Mouse (Mus musculus) heart, embryonic 13.5 days (tissue): ENCODE measurements around the gene Zfp369. TPM values are rescaled to one million over a fixed set of nuclear protein-coding genes. Genes with fewer than 3 reads are reported as not detected.

Source experiments
- ATAC-seq: fragments of 200-750 bp; cut with Nextera tagmentation; 2 replicates; pipeline ENCODE4 v1.8.0; 2017; ENCODE audit warnings: moderate TSS enrichment; ENCODE audit not compliant: insufficient number of reproducible peaks, low FRiP score, low TSS enrichment; ENCODE audit errors: extremely low read depth
- H3K27ac ChIP-seq: fragments of 300-500 bp; sonication (generic); replicated peaks from 2 replicates; pipeline ENCODE4 v1.5.1; 2015; ENCODE audit warnings: moderate library complexity, mild to moderate bottlenecking, inconsistent platforms
- H3K27me3 ChIP-seq: fragments of 300-500 bp; sonication (generic); replicated peaks from 2 replicates; pipeline ENCODE4 v1.6.1; 2015; ENCODE audit warnings: mild to moderate bottlenecking, inconsistent platforms
- H3K36me3 ChIP-seq: fragments of 300-500 bp; sonication (generic); 2 replicates; pipeline ENCODE4 v1.6.1; 2015; ENCODE audit warnings: mild to moderate bottlenecking, inconsistent platforms
- H3K4me1 ChIP-seq: fragments of 300-500 bp; sonication (generic); 2 replicates; pipeline ENCODE4 v1.6.1; 2015; ENCODE audit warnings: inconsistent platforms
- H3K4me2 ChIP-seq: fragments of 300-500 bp; sonication (generic); 2 replicates; pipeline ENCODE4 v1.6.1; 2015; ENCODE audit warnings: inconsistent platforms, mild to moderate bottlenecking, moderate library complexity
- H3K4me3 ChIP-seq: fragments of 300-500 bp; sonication (generic); 2 replicates; pipeline ENCODE4 v1.5.1; 2015; ENCODE audit warnings: moderate library complexity, mild to moderate bottlenecking, inconsistent platforms
- H3K9ac ChIP-seq: fragments of 300-500 bp; sonication (generic); 2 replicates; pipeline ENCODE4 v1.6.1; 2015; ENCODE audit warnings: inconsistent platforms, mild to moderate bottlenecking, moderate library complexity
- H3K9me3 ChIP-seq: fragments of 300-500 bp; sonication (generic); 2 replicates; pipeline ENCODE4 v1.6.1; 2016; ENCODE audit warnings: inconsistent platforms
- WGBS: fragments of 180-500 bp; shearing (Covaris S2); methylation state at CpG from one replicate; pipeline ENCODE4 v1.1.7; 2015; ENCODE audit warnings: mixed read lengths; 5-methylcytosine and 5-hydroxymethylcytosine counted together
- polyA plus RNA-seq: library from polyadenylated mRNA; unstranded; fragments of >200 nt; fragmentation: Nextera tagmentation; extraction: Ambion mirVana; gene quantifications from 2 replicates; pipeline ENCODE4 v1.2.1, GENCODE M21; 2015

The Zfp369 gene
- polyA plus RNA-seq, result 6.7 and 8.3 TPM in 2 replicates

DNA sequence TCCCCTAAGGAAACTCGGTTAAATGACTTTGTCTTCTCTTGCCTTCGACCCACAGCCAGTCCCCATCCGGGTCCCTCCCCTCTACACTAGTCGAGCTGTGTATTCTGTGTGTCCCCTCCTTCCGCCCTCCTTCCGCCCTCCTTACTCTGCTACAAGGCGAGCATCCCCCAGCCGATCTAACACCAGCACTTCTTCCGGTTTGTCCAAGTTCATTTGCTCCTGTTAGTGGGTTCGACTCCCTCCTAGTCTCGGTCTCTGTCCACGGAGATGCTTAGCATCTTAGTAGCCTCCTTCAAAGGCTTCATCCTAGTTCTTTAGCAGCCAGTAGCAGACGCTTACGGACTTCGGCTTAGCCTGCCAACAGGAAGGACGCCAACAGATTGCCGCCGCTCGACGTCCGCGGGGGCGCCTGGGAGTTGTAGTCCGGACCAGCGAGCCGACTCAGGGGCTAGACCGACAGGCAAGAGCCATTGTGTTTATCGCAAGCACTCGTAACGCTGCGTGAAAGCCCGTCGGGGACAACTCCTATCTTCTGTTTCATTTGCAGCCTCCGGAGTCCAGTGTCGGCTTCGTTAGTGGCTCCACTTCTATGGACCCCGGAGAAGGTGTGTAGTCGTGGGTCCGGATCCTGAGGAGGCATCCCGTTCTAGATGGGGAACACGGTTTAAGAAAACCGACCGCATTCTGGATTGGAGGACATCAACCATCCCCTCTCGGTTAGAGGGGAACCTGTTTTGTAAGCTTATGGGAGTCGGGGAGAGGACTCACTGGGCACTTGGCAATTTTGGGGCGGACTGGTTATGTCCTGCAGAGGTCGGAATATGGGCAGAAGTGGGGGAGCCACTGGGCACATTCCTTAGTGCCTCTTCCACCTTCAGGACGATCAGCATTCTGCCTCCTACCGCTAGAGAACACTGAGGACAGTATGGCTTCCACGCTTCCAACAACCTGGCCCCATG lies at the start of gene Zfp369:
Zfp369 (plus strand) TSS at position 432 of the 959 bp plus-strand sequence.
- peak within 1 kb of the TSS; percentile 84 for H3K4me2 ChIP-seq
- H3K9ac ChIP-seq, result peak within 1 kb of the TSS; percentile 88

DNA sequence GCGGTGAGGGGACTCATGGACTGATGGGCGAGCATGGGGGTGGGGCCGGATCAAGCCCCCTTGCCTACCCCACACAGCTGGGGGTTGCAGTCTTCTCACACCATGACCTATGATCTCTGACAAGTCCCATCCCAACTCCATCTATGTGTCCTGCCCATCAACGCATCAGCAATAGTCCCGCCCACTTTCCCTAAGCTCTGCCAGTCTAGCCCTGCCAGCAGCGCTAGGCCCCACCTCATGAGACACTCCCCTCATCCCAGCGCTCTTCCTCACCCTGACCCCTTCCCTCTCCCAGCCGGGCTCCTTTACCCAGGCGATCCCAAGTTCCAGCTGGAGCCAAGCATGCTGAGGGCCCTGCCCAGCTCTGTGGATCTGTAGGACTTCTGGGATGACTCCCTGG lies 41.4 kb upstream of the Zfp369 start:
- Histone ChIP-seq H3K4me2 (no peak overlapping the region), H3K4me1 (peaks cover 11% of the 10 kb centered on the region), H3K9me3 (no peaks in the 10 kb centered on the region), H3K36me3 (no peaks in the 10 kb centered on the region), H3K9ac (no peak overlapping the region), H3K27ac (no peak overlapping the region), H3K27me3 (no peaks in the 10 kb centered on the region), H3K4me3 (no peak overlapping the region)
- no peak for ATAC-seq
- WGBS, result 66% methylated on average over 9 of the region's 9 CpGs

More for the DNA sequence above, at the start of gene Zfp369:
- ATAC-seq, result peak; percentile 93
- Histone ChIP-seq H3K36me3 (peaks cover 42% of the 10 kb centered on the region), H3K27ac (peak within 1 kb of the TSS; percentile 88), H3K4me3 (peak within 1 kb of the TSS; percentile 74), H3K9me3 (no peaks in the 10 kb centered on the region; the same call in 1 of the 2 replicates), H3K4me1 (peaks cover 13% of the 10 kb centered on the region), H3K27me3 (no peaks in the 10 kb centered on the region)
- WGBS, result under 1% methylated on average over 50 of the region's 50 CpGs

DNA sequence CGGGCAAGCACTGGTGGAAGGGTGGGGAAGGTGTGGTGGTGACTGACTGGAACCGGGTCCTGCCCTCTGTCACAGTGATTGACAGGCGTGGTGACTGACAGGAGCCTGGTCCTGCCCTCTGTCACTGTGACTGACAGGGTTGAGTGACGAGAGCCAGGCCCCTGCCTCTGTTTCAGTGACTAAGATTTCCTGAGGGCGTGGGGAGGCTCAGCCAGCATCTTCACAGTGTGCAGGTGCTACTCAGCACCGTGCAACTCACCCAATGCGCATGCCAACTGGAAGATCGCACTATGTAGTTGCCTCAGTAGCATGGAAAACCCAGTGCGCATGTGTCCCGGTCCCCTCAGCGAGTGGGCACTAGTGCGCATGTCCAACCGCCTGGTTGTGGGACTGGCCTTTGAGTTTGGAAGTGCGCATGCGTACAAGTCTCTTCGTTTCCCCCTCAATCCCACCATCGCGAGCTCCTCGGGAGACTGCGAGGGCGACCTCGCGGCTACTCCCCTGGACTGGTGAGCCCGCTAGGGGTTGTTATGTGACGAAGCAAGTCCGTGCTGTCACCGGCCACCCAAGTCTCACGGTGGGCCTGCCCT lies 38.0 kb upstream of the Zfp369 start:
- Histone ChIP-seq H3K9ac (peak overlapping the region; percentile 87), H3K27me3 (no peaks in the 10 kb centered on the region), H3K4me3 (peak overlapping the region; percentile 89), H3K9me3 (peaks cover 2% of the 10 kb centered on the region; the same call in 1 of the 2 replicates), H3K36me3 (peaks cover 2% of the 10 kb centered on the region; the same call in 1 of the 2 replicates), H3K27ac (peak overlapping the region; percentile 94), H3K4me2 (peak overlapping the region; percentile 98), H3K4me1 (peaks cover 18% of the 10 kb centered on the region)
- WGBS, result 2% methylated on average over 28 of the region's 28 CpGs
- peak; percentile 85 for ATAC-seq

DNA sequence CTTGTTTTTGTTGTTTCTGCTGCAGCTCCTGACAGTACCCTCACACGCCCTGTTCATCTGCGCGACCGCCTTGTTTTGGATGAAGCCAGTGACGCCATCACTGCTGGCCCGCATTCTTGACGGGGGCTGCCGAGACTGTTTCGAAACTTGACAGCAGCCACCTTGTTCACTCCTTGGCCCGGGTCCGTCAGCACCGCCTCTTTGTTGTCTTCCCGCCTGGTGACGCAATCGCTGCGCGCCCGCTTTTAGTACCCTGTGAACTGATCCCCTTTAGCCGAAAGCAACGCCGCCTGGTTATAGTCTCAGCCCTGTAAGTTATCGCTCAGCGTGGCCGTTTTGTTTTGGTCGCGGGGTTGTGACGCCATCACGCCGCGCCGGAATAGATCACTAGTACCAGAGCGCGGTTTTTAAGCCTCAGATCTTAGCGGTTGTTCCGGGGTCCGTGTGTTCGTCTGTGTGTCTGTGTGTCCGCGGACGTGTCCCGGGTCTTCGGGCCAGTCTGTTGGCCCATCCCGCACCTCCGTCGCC lies 37.5 kb upstream of the Zfp369 start:
- H3K4me1 ChIP-seq, result peaks cover 18% of the 10 kb centered on the region
- no peaks in the 10 kb centered on the region for H3K27me3 ChIP-seq
- peaks cover 7% of the 10 kb centered on the region; the same call in 1 of the 2 replicates for H3K9me3 ChIP-seq
- WGBS, result under 1% methylated on average over 45 of the region's 45 CpGs
- peak overlapping the region; percentile 94 for H3K27ac ChIP-seq
- peak overlapping the region; percentile 98 for H3K4me2 ChIP-seq
- ATAC-seq, result peak; percentile 64
- H3K9ac ChIP-seq, result peak overlapping the region; percentile 87
- peaks cover 8% of the 10 kb centered on the region; the same call in 1 of the 2 replicates for H3K36me3 ChIP-seq
- H3K4me3 ChIP-seq, result peak overlapping the region; percentile 89

- Histone ChIP-seq H3K4me2 (peak overlapping the region; percentile 98), H3K4me1 (peaks cover 18% of the 10 kb centered on the region), H3K9ac (peak overlapping the region; percentile 87), H3K27ac (peak overlapping the region; percentile 94), H3K36me3 (peaks cover 8% of the 10 kb centered on the region; the same call in 1 of the 2 replicates), H3K27me3 (no peaks in the 10 kb centered on the region), H3K4me3 (peak overlapping the region; percentile 89), H3K9me3 (peaks cover 9% of the 10 kb centered on the region; the same call in 1 of the 2 replicates)
- 1% methylated on average over 51 of the region's 51 CpGs for WGBS
- ATAC-seq, result peak; percentile 38
Measured at GRCm38 (mm10) chr13:65241627-65242318, 36.8 kb upstream of the Zfp369 start.

DNA sequence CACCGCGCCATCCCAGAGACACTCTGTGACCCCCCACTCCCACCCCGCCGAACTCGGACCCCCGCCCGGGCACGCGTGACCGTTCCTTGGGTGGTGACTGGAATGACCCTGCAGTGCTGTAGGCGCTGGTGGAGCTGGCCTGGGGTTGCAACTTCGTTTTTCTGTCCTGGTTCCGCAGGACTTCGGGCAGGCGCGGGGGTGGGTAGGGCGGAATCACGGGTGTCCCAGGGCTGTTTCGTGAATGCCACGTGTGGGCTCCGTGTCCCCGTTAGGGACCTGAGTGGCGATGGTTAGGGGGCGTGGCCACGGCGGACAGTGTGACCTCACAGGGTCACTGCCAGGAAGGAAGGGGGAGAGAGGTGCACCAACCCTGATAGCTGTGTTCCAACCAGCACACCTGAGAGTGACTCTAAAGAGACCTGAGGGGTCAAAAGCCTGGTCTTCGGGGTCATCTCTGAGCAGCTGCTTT lies 36.3 kb upstream of the Zfp369 start:
- H3K4me1 ChIP-seq, result peaks cover 18% of the 10 kb centered on the region
- peak overlapping the region; percentile 89 for H3K4me3 ChIP-seq
- H3K9ac ChIP-seq, result peak overlapping the region; percentile 87
- no peaks in the 10 kb centered on the region for H3K27me3 ChIP-seq
- no peak for ATAC-seq
- peaks cover 13% of the 10 kb centered on the region; the same call in 1 of the 2 replicates for H3K9me3 ChIP-seq
- H3K27ac ChIP-seq, result no peak overlapping the region
- WGBS, result 23% methylated on average over 27 of the region's 27 CpGs
- H3K4me2 ChIP-seq, result peak overlapping the region; percentile 98
- H3K36me3 ChIP-seq, result peaks cover 11% of the 10 kb centered on the region

- Histone ChIP-seq H3K27ac (no peak overlapping the region), H3K4me2 (no peak overlapping the region), H3K27me3 (no peaks in the 10 kb centered on the region), H3K9ac (no peak overlapping the region), H3K36me3 (peaks cover 20% of the 10 kb centered on the region), H3K4me1 (peaks cover 18% of the 10 kb centered on the region), H3K9me3 (peaks cover 20% of the 10 kb centered on the region), H3K4me3 (no peak overlapping the region)
- WGBS, result 89% methylated on average over 4 of the region's 4 CpGs
- ATAC-seq, result no peak
Measured at GRCm38 (mm10) chr13:65243273-65243672, 35.3 kb upstream of the Zfp369 start.

DNA sequence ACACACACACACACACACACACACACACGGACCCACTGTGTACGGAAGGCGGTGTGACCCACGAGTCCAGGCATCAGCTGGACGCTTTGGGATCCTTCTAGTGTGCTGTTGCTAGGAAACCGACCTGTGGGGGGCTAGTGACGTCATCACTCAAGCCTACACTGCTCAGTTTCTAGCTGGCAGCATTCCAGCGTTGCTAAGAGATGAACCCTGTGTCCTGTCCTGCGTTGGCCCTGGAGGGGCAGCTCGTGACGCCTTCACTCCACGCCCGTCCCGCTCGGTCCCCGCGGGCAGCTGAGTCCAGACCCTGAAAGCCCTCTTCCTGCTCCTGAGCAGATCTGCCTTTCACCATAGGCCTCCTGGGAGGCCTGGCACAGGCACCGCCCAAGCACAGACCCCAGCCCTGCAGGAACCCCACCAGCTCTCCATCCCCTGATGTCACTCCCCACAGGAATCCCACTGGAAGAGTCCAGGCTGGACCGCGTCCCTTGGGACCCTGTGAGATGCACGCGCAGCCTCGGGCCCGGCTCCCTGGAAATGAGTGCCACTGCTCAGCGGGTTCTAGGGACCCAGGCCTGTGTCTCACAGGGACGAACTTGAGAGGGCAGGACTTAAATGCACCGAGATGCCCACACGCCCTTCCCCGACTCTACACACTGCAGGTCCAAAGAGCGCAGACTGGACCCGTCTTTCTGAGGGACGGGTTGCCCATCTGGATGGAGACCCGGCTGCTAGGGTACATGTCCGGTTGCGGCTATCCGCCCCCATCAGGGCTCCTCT lies 20.2 kb upstream of the Zfp369 start:
- Histone ChIP-seq H3K27ac (no peak overlapping the region), H3K4me3 (peak overlapping the region; percentile 43), H3K9ac (peak overlapping the region; percentile 58; the same call in 1 of the 2 replicates), H3K27me3 (peaks cover 21% of the 10 kb centered on the region), H3K9me3 (peaks cover 54% of the 10 kb centered on the region), H3K36me3 (peaks cover 28% of the 10 kb centered on the region), H3K4me1 (peaks cover 4% of the 10 kb centered on the region; the same call in 1 of the 2 replicates), H3K4me2 (peak overlapping the region; percentile 66)
- ATAC-seq, result peak; percentile 37; the same call in 1 of the 2 replicates
- WGBS, result 18% methylated on average over 36 of the region's 36 CpGs

GRCm38 (mm10) chr13:65259239-65259638 lies 19.4 kb upstream of the Zfp369 start, which contains the start of gene Gm10775:
TSS of gene Gm10775 (plus strand) at chr13:65259539.
- peaks cover 37% of the 10 kb centered on the region for H3K36me3 ChIP-seq
- H3K4me2 ChIP-seq, result peak within 1 kb of the TSS; percentile 66
- 24% methylated on average over 29 of the region's 29 CpGs for WGBS
- H3K4me3 ChIP-seq, result peak within 1 kb of the TSS; percentile 43
- peak within 1 kb of the TSS; percentile 58; the same call in 1 of the 2 replicates for H3K9ac ChIP-seq
- H3K27me3 ChIP-seq, result peaks cover 21% of the 10 kb centered on the region
- H3K4me1 ChIP-seq, result peaks cover 4% of the 10 kb centered on the region; the same call in 1 of the 2 replicates
- H3K9me3 ChIP-seq, result peaks cover 59% of the 10 kb centered on the region
- ATAC-seq, result no peak
- no peak within 1 kb of the TSS for H3K27ac ChIP-seq

GRCm38 (mm10) chr13:65262086-65262485 lies 16.5 kb upstream of the Zfp369 start:
- WGBS, result 90% methylated on average over 5 of the region's 5 CpGs
- ATAC-seq, result no peak
- H3K9ac ChIP-seq, result no peak overlapping the region
- no peak overlapping the region for H3K4me2 ChIP-seq
- H3K27ac ChIP-seq, result no peak overlapping the region
- peaks cover 4% of the 10 kb centered on the region; the same call in 1 of the 2 replicates for H3K4me1 ChIP-seq
- peaks cover 21% of the 10 kb centered on the region for H3K27me3 ChIP-seq
- H3K36me3 ChIP-seq, result peaks cover 43% of the 10 kb centered on the region
- peaks cover 61% of the 10 kb centered on the region for H3K9me3 ChIP-seq
- H3K4me3 ChIP-seq, result no peak overlapping the region
